Mouse (Mus musculus): ENCODE measurements around the gene Smurf2.

GRCm38 (mm10) chr11:106957271-106957980 is 36.9 kb upstream of the Smurf2 start:
- no peak for TF ChIP-seq CTCF (conservative IDR thresholded peaks at IDR 0.05; ENCODE audit: insufficient read depth, insufficient read length, low read depth, low read length)
- no peak for TF ChIP-seq POLR2A (IDR thresholded peaks at IDR 0.05; ENCODE audit: low read depth, low read length)
